ENCODE assay signal across 14 mouse cellular contexts in the genomic region with DNA sequence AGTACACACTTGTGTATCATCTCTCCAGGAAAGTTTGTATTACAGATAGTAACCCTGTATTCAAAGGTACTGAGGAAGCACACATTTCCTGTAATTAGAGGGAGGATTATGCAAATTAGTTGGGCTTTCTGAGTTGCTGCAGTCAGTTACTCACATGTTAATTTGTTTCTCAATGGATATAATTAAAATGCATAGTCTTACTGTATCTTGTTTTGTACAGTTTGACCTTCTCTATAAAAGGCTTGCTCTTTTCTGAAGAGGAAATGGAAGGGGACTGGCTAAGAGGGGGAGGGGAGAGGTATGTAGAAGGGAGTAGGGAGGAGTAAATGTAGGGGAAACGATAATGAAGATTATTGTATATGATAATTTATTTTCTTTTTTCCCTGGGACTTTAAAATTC.
"Had no signal": no experiment of that assay in that cellular context is flagged by ENCODE, and none has a peak within 500 bp of the region (broad histone marks: within the 10 kb centered on the region; RNA-seq: fewer than 3 reads in every experiment).

No protein-coding gene starts in this region.

- H3K4me1 ChIP-seq: limb, embryonic 15.5 days; liver, embryonic 12.5 days; megakaryocyte, embryonic 14.5 days; midbrain, embryonic 15.5 days had no signal

- ATAC-seq: liver, embryonic 12.5 days; midbrain, embryonic 15.5 days had no signal

- H3K36me3 ChIP-seq: limb, embryonic 15.5 days; liver, embryonic 12.5 days; midbrain, embryonic 15.5 days had no signal

- H3K9ac ChIP-seq: limb, embryonic 15.5 days; liver, embryonic 12.5 days; lung, embryonic 14.5 days; midbrain, embryonic 15.5 days had no signal

- H3K4me3 ChIP-seq: limb, embryonic 15.5 days; liver, embryonic 12.5 days; megakaryocyte, embryonic 14.5 days; midbrain, embryonic 15.5 days had no signal

- DNase-seq: kidney, adult 9 months; kidney, postnatal 36 days; layer of hippocampus, adult 9-11 months; layer of hippocampus, postnatal 36 days; lung, embryonic 14.5 days; lung, postnatal 10 days; right cerebral cortex, postnatal 14 days; thymus, postnatal 4 days had no signal

- H3K4me2 ChIP-seq: limb, embryonic 15.5 days; liver, embryonic 12.5 days; lung, embryonic 14.5 days; midbrain, embryonic 15.5 days had no signal

- H3K27ac ChIP-seq: kidney, postnatal 0 days; limb, embryonic 15.5 days; liver, embryonic 12.5 days; macrophage; midbrain, embryonic 15.5 days had no signal

- H3K27me3 ChIP-seq: limb, embryonic 15.5 days; liver, embryonic 12.5 days; megakaryocyte, embryonic 14.5 days; midbrain, embryonic 15.5 days had no signal

- H3K9me3 ChIP-seq: limb, embryonic 15.5 days; liver, embryonic 12.5 days; midbrain, embryonic 15.5 days had no signal
